ENCODE assay signal across 8 mouse cellular contexts in genomic region chr7:105786506-105787284, GRCm38 (mm10). TPM values are rescaled to one million over a fixed set of nuclear protein-coding genes. Genes with fewer than 3 reads are reported as not detected.
DNase-seq lines count a peak whose midpoint lies in the region; ATAC-seq lines count a peak whose summit lies in the region.

No protein-coding gene starts in this region.

- H3K4me2 ChIP-seq in liver, embryonic 15.5 days: peak overlapping the region; percentile 60

- H3K36me3 ChIP-seq in liver, embryonic 15.5 days (replicated peaks): no peaks in the 10 kb centered on the region

- DNase-seq in CD4-positive, CD25-positive, alpha-beta regulatory T cell, adult 2 months (ENCODE audit: low read depth, low spot score): peak; percentile 17
- DNase-seq in right cerebral cortex, postnatal 4 days: peak; percentile 57
- no peak for DNase-seq in right cerebral cortex, postnatal 25 days
- DNase-seq in adrenal gland, adult 2 months: no peak
- no peak for DNase-seq in B cell, adult 2 months

- no peaks in the 10 kb centered on the region; the same call in 1 of the 2 replicates for H3K4me1 ChIP-seq in liver, embryonic 15.5 days (replicated peaks)

- H3K9me3 ChIP-seq in liver, embryonic 15.5 days (replicated peaks): no peaks in the 10 kb centered on the region

- H3K27ac ChIP-seq in liver, embryonic 15.5 days (replicated peaks): no peak overlapping the region

- ATAC-seq in CD4-positive, CD25-positive, alpha-beta regulatory T cell, adult 4 months: no peak
- ATAC-seq in liver, embryonic 15.5 days (ENCODE audit: insufficient read depth): peak; percentile 33
- ATAC-seq in activated CD4-positive, CD25-positive, alpha-beta regulatory T cell, adult 4 months: no peak

- no peak overlapping the region for H3K9ac ChIP-seq in liver, embryonic 15.5 days

- peak overlapping the region; percentile 49 for H3K4me3 ChIP-seq in liver, embryonic 15.5 days (replicated peaks)

- H3K27me3 ChIP-seq in liver, embryonic 15.5 days: peaks cover 85% of the 10 kb centered on the region

- WGBS in liver, embryonic 15.5 days (ENCODE audit: insufficient replicate concordance): 14% methylated on average over 20 of the region's 20 CpGs

RNA-seq across cellular contexts. Expression of gene Dchs1, which starts 0.8 kb away (rescaled TPM):
- not detected for polyA plus RNA-seq in CD4-positive, CD25-positive, alpha-beta regulatory T cell, adult 4 months (2017; shearing (Covaris generic))
- polyA plus RNA-seq in liver, embryonic 15.5 days (2015; fragmentation: Nextera tagmentation; extraction: Ambion mirVana): 0.76 and 0.82 TPM in 2 replicates
- not detected for polyA plus RNA-seq in activated CD4-positive, CD25-positive, alpha-beta regulatory T cell, adult 4 months (2017; shearing (Covaris generic))
- total RNA-seq in adrenal gland, adult 2 months (2021): 1 to 10 TPM; 4.4 to 8.2 TPM
- polyA plus RNA-seq in adrenal gland, adult 2 months (2012; rRNA removed): 8.2 and 9.5 TPM in 2 replicates

RNA-seq across cellular contexts. Expression of gene Mrpl17, which starts 24.2 kb away (rescaled TPM):
- 100 to 1,000 TPM; 162 to 170 TPM for polyA plus RNA-seq in CD4-positive, CD25-positive, alpha-beta regulatory T cell, adult 4 months (2017; shearing (Covaris generic))
- polyA plus RNA-seq in liver, embryonic 15.5 days (2015; fragmentation: Nextera tagmentation; extraction: Ambion mirVana): 213 and 216 TPM in 2 replicates
- 100 to 1,000 TPM; 175 to 216 TPM for polyA plus RNA-seq in activated CD4-positive, CD25-positive, alpha-beta regulatory T cell, adult 4 months (2017; shearing (Covaris generic))
- total RNA-seq in adrenal gland, adult 2 months (2021): 100 to 1,000 TPM; 176 to 221 TPM
- polyA plus RNA-seq in adrenal gland, adult 2 months (2012; rRNA removed): 252 and 278 TPM in 2 replicates

RNA-seq across cellular contexts. Expression of gene Tpp1, which starts 34.7 kb away (rescaled TPM):
- 100 to 1,000 TPM; 131 to 172 TPM for polyA plus RNA-seq in CD4-positive, CD25-positive, alpha-beta regulatory T cell, adult 4 months (2017; shearing (Covaris generic))
- polyA plus RNA-seq in liver, embryonic 15.5 days (2015; fragmentation: Nextera tagmentation; extraction: Ambion mirVana): 59.4 and 62.5 TPM in 2 replicates
- polyA plus RNA-seq in activated CD4-positive, CD25-positive, alpha-beta regulatory T cell, adult 4 months (2017; shearing (Covaris generic)): 100 to 1,000 TPM in 1 of 2 experiments, 10 to 100 TPM in 1; 86.2 to 106 TPM
- 100 to 1,000 TPM; 113 to 129 TPM for total RNA-seq in adrenal gland, adult 2 months (2021)
- polyA plus RNA-seq in adrenal gland, adult 2 months (2012; rRNA removed): 200 and 305 TPM in 2 replicates

RNA-seq across cellular contexts. Expression of gene Taf10, which starts 42.5 kb away (rescaled TPM):
- 10 to 100 TPM in 1 of 2 experiments, 1 to 10 TPM in 1; 8.0 to 18.7 TPM for polyA plus RNA-seq in CD4-positive, CD25-positive, alpha-beta regulatory T cell, adult 4 months (2017; shearing (Covaris generic))
- polyA plus RNA-seq in liver, embryonic 15.5 days (2015; fragmentation: Nextera tagmentation; extraction: Ambion mirVana): 110 and 117 TPM in 2 replicates
- 10 to 100 TPM; 11.5 to 16.1 TPM for polyA plus RNA-seq in activated CD4-positive, CD25-positive, alpha-beta regulatory T cell, adult 4 months (2017; shearing (Covaris generic))
- total RNA-seq in adrenal gland, adult 2 months (2021): 100 to 1,000 TPM; 231 to 239 TPM
- 639 and 733 TPM in 2 replicates for polyA plus RNA-seq in adrenal gland, adult 2 months (2012; rRNA removed)

RNA-seq across cellular contexts. Expression of gene Rrp8, which starts 49.5 kb away (rescaled TPM):
- polyA plus RNA-seq in CD4-positive, CD25-positive, alpha-beta regulatory T cell, adult 4 months (2017; shearing (Covaris generic)): 10 to 100 TPM; 19.1 to 24.8 TPM
- 10.7 and 12.6 TPM in 2 replicates for polyA plus RNA-seq in liver, embryonic 15.5 days (2015; fragmentation: Nextera tagmentation; extraction: Ambion mirVana)
- 10 to 100 TPM; 15.3 to 15.8 TPM for polyA plus RNA-seq in activated CD4-positive, CD25-positive, alpha-beta regulatory T cell, adult 4 months (2017; shearing (Covaris generic))
- 10 to 100 TPM; 14.8 to 17.6 TPM for total RNA-seq in adrenal gland, adult 2 months (2021)
- 7.9 and 9.2 TPM in 2 replicates for polyA plus RNA-seq in adrenal gland, adult 2 months (2012; rRNA removed)

Comparison
In these comparisons a context has a peak if more than half of its experiments do, and no peak if none do; other contexts are left out.
1. DNase-seq: peak in CD4-positive, CD25-positive, alpha-beta regulatory T cell, adult 2 months (single experiment) and right cerebral cortex, postnatal 4 days (single experiment); none in right cerebral cortex, postnatal 25 days (single experiment), adrenal gland, adult 2 months (single experiment) and B cell, adult 2 months (0 of 2).